Mouse (Mus musculus) right cerebral cortex, postnatal 14 days (tissue): ENCODE measurements around the gene Tbc1d22b.
"Not testable (repeated sequence)": the region's sequence is repeated elsewhere in the genome, so short reads cannot be mapped to it uniquely, and the experiment has no call there.

Source experiments
- DNase-seq: peaks from one replicate; pipeline ENCODE4 v3.0.0; 2022

Gene Tbc1d22b

DNA sequence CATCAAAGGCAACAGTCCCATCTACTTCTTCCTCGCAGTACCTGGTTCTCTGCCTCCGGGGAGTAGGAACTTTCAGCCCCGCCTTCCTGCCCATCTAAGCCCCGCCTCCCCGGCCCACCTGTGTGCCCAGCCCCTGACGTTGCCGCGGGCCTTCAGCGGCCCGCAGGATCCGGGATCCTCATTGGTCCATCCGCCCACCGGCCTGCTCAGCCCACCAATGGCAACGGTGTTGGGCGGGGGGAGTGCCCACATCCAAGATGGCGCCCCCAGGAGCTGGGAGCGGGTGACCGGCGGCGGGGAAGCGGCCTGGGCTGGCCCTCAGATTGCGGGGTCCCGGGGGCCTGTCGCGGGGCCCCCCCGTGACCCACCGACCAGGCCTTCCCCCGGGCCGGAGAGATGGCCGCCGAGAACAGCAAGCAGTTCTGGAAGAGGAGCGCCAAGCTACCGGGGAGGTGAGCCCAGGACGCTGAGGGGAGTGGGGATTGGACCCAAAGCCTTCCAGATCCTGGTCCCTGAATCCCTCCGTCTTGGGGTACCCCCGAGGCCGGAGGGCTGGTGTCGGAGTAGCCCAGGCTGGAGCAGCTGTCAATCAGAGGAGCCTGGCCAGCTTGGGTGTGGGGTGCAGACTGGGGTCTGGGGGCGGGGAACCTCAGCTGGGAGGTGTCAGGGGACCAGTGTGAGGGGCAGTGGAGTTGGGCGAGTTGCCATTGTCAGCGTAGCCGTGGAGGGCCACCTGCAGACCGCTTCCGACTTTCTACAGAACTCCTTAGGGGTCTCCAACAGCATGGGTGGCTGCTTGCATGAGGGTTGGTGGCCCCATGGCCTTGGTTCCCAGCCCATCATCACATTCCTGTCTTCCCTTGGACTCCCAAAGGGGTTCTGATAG lies at the start of gene Tbc1d22b, which contains the start of gene Gm17657:
Gene Tbc1d22b (plus strand): TSS at position 243 of the 886 bp plus-strand sequence.
Gene Gm17657 (minus strand): TSS at position 96 of the 886 bp plus-strand sequence.
- peak; percentile 93 for DNase-seq

- no peak for DNase-seq
Measured at GRCm38 (mm10) chr17:29500243-29500740, 49.3 kb upstream of the Tbc1d22b start.

DNA sequence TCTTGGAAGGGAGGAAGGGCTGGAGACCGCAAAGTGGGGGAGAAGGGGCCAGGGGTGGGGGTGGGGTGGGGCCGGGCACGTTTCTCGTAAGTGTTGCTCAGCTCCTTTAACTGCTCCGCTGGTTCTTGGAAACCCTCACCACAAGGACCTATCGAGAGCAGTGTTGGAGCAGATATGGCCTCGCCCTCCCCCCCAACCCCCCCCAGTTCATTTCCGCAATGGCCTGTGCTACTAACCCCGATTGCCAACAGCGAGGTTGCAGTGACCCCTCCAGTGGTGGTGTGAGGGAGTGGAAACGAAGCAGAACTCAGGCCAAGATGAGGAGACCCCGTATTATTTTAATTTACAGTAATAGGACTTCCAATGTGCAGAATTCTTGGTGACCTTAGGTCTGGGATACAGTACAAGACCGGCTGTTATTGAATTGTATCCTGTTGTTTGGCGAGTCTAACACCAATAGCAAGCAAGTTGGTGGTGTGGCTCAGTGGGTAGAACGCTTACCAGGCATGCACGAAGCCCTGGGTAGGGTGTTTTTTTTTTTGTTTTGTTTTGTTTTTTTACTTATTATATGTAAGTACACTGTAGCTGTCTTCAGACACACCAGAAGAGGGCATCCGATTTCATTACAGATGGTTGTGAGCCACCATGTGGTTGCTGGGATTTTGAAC lies 48.6 kb upstream of the Tbc1d22b start:
- no peak for DNase-seq

DNA sequence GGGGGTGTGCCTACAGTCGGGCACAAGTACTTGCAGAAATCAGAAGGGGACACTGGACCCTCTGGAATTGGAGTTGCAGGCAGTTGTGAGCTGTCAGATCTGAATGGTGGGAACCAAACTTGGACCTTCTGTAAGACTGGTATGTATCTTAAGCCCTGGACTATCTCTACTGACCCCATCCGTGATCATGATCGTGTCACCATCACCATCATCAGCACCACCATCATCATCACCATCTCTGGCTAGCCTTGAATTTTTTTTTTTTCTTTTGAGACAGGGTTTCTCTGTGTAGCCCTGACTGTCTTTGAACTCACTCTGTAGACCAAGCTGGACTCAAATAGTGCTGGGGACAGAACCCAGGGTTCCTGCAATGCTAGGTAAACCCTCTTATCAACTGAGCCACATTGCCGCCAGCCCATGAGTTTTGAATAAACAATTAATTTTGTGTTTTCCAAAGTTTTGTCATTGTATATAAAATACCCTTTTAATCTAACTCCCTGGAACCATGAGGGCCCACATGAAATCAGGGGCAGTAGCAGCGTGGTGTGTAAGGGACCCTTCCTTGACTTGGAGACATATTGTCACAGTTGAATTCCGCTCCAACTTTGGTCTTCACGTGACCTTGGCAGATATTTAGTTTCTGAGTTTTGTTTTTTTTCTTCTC lies 47.4 kb upstream of the Tbc1d22b start:
- DNase-seq: no peak

- DNase-seq: no peak
Measured at GRCm38 (mm10) chr17:29502669-29503665, 46.6 kb upstream of the Tbc1d22b start.

GRCm38 (mm10) chr17:29503700-29504099 lies 45.9 kb upstream of the Tbc1d22b start:
- DNase-seq: no peak

DNA sequence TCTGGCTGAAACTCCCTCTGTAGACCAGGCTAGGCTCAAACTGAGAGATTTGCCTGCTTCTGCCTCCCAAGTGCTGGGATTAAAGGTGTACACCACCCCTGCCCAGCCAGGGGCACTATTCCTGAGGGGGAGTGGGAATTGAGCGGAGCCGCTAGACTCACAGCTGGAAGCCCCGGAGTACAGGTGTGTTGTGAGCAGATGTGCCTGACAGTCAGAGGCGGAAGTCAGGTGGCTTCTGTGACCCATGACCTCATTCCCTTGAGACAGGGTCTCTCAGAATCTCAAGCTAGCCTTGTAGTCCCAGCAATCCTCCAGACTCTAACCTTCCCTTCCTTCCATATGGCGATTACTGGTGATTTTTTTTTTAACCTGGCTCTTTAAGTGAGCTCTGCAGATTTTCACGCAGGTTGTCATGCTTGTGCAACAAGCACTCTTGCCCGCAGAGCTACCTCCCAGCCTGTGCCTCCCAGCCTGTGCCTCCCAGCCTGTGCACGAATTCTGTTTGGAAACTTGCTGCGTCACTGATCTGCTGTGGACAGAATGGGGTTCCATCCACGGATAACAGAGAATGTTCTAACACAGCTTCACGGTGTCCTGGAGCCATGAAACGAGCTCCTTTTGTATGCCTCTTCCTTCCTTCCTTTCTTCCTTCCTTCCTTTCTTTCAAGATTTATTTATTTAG lies 40.5 kb upstream of the Tbc1d22b start:
- no peak for DNase-seq

DNA sequence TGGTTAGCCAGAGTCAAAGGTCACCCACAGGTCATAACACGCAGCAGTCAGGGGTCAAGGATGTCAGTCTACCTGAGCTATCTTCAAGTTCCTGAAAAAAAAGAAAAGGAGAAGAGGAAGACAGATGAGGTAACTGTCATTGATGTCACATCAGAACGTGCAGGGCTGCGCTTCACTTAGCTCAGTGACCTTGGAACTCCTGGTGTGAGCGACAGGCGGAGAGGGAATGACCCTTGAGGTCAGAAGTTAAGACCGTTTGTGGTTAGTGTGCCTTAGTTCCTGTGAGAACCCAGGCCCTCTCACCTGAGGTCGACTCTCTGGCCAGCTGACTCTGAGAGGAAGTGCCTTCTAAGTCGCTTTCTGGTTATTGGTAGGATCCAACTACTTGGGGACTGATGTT lies 38.9 kb upstream of the Tbc1d22b start:
- DNase-seq: no peak

- DNase-seq: peak; percentile 28
Measured at GRCm38 (mm10) chr17:29513044-29513730, 36.4 kb upstream of the Tbc1d22b start.

DNA sequence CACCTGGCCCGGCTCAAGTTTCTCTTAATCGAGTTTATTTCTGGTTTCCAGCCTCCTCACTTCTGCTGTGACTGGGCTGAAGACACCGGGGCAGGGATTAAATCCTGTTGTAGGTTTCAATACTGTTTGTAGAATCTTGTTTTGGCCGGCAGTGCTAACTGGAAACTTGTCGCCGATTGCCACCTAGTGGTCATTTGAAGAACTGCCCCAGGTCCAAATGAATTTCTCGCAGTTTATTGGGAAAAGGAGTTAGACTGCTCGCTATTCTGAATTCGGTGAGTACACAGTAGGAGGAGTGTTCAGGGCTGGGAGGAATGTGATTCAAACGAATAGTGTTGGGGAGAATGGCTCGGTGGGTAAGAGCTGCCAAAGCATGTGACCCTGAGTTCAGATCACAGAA lies 35.1 kb upstream of the Tbc1d22b start:
- DNase-seq: peak; percentile 72

DNA sequence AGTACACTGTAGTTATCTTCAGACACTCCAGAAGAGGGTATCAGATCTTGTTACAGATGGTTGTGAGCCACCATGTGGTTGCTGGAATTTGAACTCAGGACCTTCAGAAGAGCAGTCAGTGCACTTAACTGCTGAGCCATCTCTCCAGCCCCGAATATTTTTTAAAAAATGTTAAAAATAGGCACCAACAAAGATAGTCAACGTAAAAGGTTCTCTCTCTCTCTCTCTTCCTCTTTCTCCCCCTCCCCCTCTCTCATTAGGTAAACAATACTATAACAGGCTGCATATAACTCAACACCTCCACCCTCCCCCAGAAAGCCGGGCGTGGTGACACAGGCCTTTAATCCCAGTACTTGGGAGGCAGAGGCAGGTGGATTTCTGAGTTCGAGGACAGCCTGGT lies 30.9 kb upstream of the Tbc1d22b start:
- DNase-seq: not testable (repeated sequence)

GRCm38 (mm10) chr17:29519731-29520130 lies 29.9 kb upstream of the Tbc1d22b start:
- DNase-seq: no peak

GRCm38 (mm10) chr17:29525613-29526012 lies 24.0 kb upstream of the Tbc1d22b start:
- no peak for DNase-seq

DNA sequence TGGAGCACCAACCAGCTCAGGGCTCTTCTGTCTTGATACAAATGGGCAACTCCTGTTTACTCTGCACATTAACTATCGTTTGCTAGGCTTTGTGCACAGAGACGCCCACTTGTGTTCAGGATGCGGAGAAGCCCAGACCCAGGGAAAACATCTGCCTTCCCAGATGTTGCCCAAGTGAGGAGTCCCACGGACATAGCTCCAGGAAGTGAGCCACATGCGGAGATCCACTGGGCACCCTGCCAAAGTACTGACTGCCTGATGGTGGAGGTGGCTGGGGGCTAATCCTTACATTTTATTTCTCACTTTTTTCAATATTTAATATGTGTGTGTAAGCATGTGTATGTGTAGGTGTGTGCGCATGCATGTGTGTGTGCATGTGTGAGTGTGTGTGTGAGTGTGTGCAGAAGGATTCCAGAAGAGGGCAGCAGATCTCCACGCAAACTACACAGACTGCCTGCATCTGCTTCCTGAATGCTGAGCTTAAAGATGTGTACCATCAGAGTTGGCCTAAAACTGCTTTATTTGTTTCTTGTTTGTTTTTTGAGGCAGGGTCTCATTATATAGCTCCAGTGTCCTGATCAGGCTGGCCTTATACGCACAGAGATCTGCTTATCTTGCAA lies 20.9 kb upstream of the Tbc1d22b start:
- peak; percentile 24 for DNase-seq

DNA sequence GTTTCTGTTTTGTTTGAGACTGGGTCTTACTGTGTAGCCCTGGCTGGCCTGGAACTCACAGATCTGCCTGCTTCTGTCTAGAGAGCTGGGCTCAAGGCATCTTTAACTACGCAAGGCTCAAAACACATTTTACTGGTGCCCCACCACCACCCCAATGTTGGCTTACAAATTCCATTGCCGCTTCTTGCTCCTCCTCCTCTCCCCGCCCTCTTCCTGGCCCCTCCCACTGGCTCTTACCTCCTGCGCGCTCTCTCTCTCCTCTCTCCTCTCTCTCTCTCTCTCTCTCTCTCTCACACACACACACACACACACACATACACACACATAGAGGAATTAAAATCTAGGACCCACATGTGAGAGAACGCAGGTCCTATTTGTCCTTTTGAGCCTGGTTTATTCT lies 19.1 kb upstream of the Tbc1d22b start:
- no peak for DNase-seq

GRCm38 (mm10) chr17:29531278-29531677 lies 18.3 kb upstream of the Tbc1d22b start:
- DNase-seq: no peak

GRCm38 (mm10) chr17:29531757-29532384 lies 17.7 kb upstream of the Tbc1d22b start:
- no peak for DNase-seq

DNA sequence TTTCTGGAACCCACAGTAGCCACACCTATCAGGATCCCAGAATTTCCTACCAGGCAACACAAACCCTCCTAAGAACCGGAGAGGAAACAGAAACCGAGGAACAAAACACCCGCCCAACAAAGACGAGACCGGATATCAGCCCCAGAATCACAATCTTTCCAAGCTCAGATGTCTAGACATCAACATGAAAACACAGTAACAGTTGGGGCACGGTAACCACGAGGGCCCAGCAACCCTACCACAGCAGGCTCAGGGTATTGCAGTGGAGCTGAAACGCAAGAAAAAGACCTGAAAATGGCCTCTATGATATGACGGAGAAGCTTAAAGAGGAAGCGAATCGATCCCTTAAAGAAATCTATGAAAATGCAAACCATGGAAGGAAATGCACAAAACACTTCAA lies 15.7 kb upstream of the Tbc1d22b start:
- no peak for DNase-seq

DNA sequence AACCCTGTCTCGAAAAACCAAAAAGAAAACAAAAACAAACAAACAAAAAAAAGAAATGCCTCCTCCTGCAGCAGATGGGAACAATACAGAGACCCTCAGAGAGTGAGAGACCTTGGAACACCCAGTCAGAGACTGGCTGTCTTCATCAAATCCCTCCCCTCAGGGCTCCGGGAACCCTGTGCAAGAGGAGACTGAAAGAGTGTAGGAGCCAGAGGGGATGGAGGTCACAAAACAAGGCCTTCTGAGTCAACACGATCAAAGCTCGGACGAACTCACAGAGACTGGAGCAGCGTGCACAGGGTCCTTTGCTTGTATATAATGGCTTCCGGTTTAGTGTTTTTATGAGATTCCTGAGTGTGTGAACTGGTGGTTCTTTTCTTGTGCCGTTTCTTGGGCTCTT lies 9.2 kb upstream of the Tbc1d22b start:
- no peak for DNase-seq

DNA sequence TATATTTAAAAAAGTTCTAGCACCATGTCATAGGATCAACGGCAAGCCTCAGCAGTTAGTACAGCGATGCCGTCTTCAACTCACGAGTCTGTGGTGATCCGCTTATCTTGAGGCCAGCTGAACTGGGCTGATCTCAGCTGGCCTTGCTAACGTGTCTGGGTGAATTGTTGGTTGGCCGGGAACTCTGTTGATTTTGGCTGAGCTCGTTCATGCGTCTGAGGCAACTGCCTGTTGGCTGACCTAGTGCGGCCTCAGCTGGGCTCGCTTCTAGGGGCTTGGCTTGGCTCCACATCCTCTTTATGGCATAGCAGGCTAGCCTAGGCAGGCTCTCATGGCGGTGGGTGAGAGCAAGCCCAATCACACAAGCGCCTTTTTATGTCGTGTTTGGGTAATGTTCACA lies 8.2 kb upstream of the Tbc1d22b start:
- DNase-seq: no peak
